Mouse (Mus musculus) cerebellum, adult 9-10 months (tissue): ENCODE data around the gene Pde4d.
A peak's percentile ranks its signal among the peaks of the same experiment; 100 is the strongest.

Experiments
- DNase-seq: peaks from one replicate; pipeline ENCODE4 v3.0.0; 2022

The Pde4d gene

DNA sequence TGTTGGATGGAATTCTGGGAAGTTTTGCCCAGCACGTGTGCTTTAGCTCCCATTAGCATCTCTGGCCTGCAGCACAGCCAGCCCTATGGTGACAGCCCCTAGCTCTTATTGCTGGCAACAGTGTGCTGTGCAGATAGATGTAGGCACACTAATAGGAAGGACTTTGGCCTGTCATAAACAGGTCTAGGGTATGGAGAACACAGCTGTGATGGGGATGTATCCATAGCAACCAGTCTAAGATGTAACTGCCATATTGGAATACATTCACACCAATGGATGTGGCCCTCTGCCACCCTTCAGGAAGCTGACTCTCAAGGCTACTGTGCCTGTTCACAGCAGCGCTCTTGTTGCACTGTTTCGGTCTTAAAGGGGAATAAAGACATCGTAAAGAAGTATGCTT is 1462.9 kb downstream of the Pde4d start:
- no peak for DNase-seq

DNA sequence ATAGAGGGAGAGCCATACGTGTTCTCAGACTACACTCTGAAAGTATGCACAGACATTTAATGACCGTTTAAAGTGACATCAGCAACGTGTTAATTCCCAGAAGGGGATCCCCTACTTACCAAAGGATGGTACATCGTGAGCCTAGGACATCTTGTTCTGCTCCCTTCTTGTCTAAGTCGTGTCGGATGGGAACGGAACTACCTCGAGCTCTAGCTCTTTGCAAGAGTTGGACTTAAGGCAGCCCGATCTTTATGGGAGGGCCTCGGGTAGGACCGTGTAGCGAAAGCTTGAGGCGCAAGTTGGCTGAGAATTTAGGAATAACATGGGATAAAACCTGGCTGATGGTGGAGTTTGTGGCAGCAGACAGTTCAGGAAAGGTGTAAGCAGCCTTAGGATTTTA is 1464.5 kb downstream of the Pde4d start:
- no peak for DNase-seq

DNA sequence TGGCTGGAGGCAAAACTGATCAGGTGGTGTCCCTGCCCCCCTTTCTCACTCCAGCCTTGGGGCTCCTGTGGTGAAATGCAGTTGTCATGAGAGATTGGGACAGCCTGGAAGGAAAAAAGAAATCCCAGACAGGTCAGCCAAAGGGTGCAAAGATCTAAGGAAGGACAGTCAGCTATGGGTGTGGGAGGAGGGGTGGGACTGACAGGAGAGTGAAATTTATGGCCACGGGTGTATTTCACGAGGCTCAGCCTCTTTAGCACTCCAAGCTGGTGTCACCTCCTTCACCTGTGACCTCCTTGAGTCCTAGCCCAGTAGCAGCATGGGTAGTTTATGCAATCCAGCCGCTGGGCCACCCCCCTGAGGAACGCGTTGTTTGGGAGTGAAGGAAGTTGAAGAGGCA is 1465.1 kb downstream of the Pde4d start:
- no peak for DNase-seq

DNA sequence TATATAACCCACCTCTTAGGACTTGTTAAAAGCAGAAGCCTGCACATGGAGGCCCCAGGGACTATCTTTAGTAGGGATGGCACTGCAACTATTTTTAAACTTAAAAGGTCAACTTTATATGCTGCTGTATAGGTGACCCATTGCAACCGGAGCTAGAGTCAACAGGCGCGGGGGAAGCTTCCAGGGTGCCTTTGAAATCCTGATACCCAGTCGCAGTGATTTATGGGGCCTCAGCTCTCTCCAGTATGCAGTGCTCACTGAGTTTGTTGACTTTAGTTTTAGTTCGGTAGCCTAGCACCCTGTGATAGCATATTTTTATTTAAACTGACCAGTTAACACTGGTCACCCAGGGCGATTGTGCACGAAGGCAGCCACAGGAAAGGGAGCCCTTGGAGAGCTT is 1465.8 kb downstream of the Pde4d start:
- DNase-seq, result no peak

DNA sequence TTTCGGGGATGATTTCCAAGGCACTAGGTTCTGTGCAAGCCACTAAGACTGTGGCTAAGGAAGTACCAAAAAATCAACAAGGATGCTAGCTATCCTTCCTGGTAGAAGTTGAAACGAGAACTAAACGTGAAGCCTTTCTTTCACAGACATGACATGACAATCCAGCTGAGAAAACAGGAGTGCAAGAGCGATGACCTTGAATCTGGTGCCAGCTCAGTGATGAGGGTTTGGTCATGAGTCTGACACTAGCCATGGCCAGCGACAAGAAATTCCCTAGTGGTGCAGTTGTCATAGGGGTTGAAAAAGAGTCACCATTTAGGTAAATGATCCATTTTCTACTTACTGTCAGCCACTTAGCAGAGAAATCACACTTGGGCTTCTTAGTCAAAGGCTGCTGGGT is 1466.2 kb downstream of the Pde4d start:
- no peak for DNase-seq

DNA sequence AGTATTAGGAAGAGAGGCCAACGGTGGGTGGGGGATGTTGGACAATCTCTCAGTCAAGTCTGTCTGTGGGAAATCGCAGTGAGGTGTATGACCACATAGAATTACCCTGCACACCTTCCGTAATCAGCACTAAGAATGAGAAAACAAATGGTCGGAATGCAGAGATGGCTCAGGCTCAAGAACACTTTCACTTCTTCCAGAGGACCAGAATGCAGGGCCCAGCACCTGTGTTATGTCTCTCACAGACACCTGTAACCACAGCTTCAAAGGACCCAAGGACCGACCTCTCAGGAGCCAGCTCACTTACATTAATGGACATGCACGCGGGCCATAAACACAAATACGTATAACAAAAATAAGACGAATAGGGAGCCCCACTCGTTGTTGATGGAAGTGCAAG is 1467.8 kb downstream of the Pde4d start:
- no peak for DNase-seq

DNA sequence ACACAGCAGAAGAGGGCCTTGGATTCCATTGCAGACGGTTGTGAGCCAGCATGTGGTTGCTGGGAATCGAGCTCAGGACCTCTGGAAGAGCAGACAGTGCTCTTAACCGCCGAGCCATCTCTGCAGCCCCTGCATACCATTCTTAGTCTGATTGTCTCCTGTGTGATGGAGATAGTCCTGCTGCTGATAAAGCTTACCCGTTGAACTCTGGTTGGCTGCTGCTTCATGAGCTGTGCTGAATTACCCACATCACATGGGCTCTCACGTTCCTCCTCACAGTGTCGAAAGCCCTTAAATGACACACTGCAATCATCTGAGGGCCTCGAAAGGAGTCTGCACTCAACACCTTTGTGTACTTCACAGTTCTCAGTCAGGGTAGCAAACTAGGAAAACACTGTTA is 1468.9 kb downstream of the Pde4d start:
- no peak for DNase-seq

DNA sequence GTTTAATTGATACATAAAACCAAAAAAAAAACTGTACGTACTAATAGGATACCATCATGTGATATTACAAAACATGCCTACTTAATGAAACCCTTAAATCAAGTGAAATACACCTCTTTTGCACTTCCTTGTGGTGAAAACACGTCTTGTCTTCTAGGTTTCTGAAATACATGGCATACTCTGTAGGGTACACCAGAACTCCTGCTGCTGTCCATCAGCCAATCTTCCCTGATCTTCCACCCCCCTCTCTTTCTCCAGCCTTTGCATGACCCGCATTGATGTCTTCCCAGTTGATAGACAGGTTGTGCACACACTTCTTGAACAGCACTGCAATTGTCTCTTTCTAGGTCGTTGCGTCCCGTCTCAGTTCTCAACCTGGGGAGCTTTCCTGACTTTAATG is 1470.5 kb downstream of the Pde4d start:
- no peak for DNase-seq

DNA sequence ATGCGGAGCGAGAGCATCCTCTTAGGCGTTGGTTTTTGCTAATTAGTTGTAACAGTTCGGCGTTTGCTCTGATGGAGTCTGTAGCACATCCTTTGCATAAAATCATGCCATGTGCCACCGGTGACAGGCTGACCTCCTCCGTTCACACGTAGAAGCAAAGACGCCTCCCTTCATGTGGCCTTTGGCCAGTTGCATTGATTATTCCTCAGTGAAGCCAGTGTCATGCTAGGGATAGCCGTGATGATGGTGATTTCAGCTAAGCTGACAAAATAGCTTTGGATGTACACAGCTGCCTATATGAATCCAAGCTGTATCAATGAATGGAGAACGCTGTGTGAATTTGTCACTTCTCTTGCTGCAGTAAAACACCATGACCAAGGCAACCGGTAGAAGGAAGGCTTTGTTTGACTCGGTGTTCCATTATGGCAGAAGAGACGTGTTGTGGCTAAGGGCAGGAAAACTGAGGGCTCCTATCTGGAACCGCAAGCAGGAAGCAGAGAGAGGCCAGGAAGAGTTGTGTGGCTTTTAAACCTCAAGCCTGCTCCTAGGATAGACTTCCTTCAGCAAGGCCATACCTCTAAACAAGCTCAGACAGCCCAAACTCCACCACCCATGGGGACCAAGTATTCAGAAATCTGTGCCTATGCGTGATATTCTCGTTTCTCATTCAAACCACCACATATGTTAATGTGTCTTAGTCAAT is 1471.7 kb downstream of the Pde4d start:
- no peak for DNase-seq

DNA sequence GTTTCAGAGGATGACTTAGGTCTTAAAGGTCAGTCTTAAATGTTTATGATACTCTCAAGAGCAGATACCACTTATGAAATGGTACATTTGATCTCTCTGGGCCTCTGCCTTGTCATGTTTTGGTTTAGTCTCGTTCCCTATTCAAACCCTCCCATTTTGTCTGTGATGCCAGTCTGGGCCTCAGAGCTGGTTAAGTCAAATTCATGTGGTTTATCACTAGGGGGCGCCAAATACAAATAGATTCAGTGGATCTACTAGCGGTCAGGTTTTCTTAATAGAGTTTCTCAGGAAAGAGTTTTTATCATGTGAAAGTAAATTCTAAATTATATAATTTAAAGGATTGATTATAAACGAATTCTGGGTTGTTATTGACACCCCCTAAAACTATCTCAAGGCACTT is 1472.5 kb downstream of the Pde4d start:
- DNase-seq, result peak; percentile 81

DNA sequence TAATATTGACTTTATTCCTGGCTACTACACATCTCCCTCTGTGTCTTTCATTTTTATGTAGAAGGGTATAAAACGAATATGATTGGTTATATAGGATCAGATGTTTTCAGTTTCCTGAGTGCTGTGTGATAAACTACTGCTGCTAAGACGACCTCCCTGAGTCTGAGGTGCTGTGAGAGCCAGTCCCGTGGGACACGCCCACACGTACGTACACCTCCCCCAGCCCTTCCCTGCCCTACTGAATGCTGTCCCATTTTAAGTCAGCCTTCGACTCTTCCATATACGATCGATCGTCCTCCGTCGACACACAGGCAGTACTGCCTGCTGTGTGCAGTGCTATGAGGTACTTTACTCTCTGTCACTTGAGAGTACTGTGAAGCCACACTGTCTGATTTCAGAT is 1473.0 kb downstream of the Pde4d start:
- no peak for DNase-seq

DNA sequence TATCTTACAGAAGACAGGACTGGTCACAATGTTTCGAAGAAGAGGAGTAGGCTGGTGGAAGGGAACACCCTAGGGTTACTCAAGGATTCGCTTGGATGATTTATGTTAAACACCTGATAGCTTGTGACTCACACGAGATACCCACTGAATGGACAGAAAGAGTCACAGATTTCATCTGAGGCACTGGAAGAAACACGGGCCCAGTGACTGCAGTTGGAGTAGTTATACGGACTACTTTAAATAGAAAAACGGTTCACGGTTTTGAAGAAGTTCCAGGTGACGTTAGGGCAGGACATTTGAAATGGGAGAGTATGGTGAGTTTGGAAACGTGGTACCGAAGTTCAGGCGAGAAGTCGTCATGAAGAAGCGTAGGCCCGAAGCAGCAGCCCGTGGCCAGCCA is 1475.0 kb downstream of the Pde4d start:
- no peak for DNase-seq

DNA sequence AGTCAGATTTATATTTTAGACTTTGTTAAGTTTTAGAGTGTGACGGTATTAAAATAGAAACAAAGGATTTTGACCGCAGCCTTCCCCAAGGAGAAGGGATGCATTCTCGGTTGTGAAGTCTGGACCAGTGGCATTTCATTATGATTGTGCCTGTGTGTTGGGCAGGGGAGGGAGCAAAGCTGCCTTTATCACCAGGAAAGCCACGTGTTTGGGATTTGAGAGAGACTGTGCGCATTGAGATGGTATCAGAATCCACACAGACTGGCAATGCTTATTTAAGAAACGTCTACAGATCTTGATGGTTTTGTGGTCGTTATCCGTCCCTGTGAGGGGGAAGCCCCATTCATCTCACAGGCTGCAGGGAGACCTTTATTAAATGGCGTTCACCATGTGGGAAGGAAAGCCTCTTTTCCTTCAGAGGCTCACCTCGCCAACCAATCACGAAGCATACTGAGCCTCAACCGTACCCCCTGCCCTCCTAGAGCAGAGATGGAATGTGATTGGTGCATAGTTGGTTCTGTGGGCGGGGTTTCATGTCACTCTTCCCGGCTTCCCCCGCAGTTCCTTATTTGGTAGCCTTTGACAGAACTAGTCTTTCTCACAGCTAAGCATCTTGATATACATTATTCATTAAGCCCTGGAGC is 1476.7 kb downstream of the Pde4d start:
- peak; percentile 36 for DNase-seq

DNA sequence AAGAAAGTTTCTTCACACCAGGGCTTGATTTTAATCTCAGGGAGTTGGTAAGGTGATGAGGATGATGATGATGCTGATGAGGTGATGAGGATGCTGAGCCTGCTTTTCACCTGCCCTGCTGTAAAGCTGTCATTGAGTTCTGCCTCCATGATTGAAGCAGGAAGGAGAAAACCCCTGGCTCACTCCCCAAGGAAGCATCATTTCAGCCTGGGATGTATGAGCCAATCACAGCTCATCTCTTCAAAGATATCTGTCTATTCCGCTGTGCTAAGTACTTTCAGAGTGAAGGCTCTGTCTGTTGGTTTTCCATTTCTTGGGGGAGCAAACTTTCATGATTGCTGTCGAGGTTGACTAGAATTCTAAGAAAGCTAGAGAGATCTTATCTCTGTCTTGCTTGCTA is 1478.0 kb downstream of the Pde4d start:
- DNase-seq, result no peak

DNA sequence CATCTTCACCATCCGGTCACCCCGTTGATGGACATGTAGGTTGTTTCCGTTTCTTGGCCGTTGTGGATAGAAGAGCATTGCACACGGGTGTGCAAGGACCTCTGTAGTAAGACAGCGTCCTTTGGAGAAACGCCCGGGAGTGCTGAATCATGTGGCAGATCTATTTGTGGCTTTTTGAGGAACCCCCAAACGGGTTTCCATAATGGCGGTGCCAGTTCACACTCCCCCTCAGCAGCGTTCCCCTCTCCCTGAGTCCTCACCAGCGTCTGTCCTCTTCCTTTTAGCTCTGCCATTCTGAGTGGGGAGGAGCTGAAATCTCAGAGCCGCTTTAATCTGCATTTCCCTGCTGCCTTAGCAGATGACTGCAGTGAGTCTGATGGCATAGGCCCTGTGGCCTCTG is 1482.9 kb downstream of the Pde4d start:
- DNase-seq, result no peak

DNA sequence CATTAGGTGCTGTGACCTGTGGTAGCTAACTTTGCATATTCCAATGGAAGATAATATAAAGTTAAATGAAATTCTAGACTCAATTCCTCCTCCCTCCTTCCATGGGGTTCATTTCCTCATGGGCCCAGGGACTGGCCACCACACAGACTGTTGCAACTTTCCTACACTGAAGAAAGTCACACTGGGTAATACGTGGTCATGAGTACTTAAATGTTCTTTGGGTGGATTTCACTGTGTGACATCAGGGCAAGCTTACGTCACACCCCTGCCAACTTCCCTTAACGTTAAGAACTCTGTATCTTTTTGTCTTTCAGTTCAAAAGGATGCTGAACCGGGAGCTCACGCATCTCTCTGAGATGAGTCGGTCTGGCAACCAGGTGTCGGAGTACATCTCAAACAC is 1483.8 kb downstream of the Pde4d start:
- DNase-seq, result no peak

DNA sequence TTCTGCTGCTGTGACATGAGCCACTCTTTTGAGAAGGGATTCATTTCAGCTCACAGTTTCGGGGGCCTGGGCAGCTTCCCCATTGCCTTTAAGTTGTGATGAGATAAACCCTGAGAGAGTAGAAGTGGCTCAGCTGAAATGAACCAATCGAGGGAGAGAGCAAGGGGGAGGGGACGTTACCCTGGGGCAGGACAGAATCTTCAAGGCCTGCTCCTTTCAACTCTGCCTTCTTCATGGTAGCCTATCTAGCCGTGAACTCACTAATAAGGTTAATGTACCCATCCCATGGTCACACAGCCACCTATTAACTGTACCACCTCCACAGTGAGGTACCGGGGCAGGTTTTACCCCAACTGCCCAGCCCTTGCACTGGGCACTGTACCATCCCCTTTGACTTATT is 1487.1 kb downstream of the Pde4d start:
- no peak for DNase-seq

DNA sequence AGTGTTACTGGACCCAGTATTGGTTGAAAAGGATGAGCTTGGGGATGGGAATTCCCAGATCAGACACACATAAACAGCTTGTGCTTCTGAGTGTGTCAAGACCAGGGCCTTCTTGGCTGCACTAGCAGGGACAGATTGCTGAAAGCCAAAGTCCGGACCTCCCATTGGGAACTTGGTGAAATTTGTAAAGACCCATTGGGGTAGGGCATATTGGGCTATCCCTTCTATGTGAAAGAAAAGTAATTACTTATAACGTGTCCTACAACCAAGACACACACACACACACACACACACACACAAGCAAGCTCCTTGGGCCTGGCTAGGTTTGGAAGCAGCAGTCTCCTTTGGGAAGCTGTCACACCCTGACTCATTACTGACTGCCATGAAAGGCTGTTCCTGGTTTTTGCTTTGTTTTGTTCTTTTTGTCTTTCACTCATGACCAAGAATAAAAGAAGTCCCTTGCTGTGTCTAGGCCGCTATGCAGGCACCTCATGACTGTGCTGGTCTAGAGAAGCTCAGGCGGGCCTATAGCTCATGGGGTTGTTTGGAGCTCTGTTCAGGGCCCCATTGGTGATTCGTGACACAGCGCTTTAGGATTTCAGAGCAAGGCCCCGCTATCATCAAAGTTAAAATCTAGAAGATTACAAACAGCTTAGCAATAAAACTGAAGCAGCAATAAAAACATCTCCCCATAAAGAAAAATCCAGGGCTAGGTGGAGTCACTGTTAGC is 1495.2 kb downstream of the Pde4d start:
- peak; percentile 61 for DNase-seq

DNA sequence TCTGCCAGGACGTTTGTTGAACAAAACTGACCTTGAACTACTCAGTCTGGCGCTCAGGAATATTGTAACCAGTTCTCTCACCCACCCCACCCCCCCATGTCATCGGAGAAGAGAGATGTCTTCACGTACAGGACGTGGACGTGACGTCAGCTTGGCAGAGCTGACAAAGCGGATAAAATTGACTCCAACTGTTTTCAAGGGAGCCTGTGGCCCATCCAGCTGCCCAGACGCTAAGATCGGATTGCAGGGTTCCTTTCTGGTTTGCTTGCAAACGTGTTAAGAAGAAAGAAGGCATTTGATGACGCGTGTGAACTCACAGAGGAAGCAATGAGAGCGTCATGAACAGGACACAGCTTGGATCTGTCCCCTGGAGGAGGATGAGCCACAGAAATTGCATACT is 1501.7 kb downstream of the Pde4d start:
- DNase-seq, result no peak

DNA sequence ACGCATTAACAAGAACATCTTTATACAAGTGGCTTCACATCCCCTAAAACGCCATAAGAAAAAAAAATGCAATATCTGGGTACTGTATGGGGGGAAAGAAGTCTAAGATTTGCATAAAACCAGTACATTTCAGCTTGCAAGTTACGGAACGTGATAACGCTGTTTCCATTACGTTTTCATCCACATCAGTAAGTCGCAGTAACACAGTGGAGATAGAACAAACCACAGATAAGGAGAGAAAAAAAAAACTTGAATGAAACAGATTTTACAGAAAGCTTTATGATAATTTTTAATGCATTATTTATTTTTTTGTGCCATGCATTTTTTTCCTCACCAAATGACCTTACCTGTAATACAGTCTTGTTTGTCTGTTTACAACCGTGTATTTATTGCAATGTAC is 1504.4 kb downstream of the Pde4d start:
- no peak for DNase-seq

DNA sequence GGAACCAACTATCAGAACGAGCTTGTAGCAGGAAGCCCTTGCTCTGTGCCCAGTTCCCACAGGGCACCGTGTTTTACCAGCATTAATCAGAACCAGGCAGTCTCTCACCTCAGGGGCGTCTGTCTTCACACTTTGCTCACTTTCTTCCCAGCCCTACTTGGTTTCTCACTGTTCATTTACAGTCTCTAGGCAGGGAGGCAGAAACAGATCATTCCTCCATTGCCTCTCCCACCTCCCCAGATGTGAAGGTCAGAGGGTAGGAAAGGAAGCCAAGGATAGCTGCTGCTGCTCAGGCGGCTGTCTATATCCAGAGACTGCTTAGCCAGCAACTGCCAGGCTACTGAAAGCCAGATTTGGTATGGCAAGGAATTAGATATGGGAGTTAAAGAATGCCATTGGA is 1508.2 kb downstream of the Pde4d start:
- DNase-seq, result no peak

DNA sequence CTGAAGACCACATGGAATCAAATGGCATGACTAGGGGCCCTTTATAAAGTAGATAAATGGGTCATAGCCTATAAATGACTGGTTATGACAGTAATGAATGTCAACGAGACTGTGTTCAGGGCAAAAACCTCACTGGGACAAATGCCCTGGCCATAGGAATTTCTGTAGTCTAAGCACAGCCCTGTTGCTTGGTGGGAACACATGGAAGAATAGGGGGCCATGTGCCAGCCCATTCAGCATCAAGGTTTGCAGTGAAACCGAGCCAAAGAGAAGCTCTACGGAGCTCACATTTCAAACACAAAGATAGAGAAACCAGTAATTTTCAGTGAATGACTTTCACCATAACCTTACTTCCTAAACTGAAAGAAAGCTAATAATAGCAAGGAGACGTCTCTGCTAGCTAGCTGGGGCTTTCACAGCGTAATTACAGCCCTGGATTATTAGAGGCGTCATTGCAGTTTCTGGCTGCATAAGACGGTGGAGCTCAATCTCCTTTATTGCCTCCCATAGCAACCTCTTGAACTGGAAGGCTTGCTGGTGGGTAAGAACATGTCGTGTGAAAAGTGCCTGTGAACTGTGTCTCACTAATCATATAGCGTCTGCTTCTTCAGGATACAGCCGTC is 1533.2 kb downstream of the Pde4d start:
- no peak for DNase-seq

DNA sequence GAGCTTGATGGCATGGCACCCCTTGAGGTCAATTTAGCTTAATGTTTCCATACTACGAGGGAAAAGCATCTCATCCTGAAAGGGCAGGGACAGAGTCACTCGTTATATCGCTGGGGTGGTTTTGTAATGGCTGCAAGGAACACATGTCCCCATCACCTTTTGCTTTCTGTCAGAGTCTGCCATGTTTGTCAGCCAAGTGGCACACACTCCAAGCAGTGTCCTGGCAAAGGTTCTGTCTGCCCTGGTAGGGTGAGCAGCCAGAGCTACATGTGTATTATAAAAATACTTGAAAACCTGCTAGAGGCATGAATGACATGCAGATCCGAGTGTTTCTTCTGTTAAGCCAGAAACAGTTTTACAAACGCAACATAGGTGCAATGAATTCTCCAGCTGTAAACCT is 1535.7 kb downstream of the Pde4d start:
- DNase-seq, result no peak

DNA sequence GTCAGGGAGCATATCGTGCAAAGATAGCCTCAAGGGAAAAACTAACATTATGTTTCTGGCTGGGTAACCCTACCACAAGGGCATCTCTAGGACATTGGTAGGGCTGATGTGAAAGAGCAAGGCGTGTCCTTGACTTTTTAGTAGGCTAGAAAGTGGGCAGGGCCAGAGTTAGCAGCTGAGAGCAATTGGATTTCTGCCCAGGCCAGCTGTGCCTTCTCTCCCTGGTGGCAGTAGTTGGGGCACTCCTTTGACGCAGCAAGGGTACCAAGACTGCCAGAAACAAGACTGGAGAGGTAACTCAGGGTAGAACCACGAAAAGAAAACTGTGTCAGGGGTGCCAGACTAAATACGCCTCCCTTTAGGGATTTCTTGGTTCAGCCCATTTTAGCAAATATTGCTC is 1536.1 kb downstream of the Pde4d start:
- no peak for DNase-seq
